Mouse (Mus musculus) retina, postnatal 7 days (tissue): Measurements from ENCODE around the gene Trim2.

Source experiments
- DNase-seq: peaks from one replicate; pipeline ENCODE4 v3.0.0-alpha.2; 2012; ENCODE audit warnings: low read depth, low spot score

The Trim2 gene

DNA sequence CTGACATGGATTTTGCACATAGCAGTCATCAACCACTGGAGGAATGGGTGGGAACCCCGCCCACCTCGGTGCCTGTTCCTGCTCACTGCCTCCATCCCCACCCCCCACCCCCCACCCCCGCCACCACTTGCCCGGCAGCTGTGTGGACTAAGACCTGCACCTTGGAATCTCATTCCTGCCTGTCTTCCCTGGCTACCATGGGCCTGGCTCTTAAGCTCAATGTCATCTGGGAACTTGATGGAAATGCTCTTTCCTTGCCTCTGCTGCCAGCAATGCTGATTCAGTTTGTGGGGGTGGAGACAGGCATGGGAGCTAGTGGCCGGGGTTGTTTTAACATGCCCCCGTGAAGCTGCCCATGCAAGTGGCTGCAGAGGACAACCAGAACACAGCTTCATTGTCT is 17.3 kb upstream of the Trim2 start:
- no peak for DNase-seq

DNA sequence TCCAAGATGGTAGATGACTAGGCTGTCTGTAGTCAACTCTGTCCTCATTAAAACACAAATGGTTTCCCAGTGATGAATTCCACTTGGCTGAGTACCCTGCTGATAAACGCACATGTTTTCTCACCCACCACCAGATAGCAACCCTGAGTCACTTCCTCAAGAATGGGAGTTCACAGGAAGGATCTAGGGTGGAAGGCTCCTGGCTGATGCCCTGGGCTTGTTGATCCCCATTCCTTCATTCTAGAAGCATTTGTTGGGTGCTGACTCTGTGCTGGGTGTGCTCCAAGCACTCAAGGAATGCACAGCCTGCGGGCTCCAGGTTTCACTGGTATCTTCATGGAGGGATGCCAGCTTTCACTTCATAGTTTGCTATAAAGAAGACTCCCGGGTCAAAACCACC is 12.8 kb upstream of the Trim2 start:
- DNase-seq: no peak

- DNase-seq: no peak
Measured at GRCm38 (mm10) chr3:84318865-84319264, 12.2 kb upstream of the Trim2 start.

DNA sequence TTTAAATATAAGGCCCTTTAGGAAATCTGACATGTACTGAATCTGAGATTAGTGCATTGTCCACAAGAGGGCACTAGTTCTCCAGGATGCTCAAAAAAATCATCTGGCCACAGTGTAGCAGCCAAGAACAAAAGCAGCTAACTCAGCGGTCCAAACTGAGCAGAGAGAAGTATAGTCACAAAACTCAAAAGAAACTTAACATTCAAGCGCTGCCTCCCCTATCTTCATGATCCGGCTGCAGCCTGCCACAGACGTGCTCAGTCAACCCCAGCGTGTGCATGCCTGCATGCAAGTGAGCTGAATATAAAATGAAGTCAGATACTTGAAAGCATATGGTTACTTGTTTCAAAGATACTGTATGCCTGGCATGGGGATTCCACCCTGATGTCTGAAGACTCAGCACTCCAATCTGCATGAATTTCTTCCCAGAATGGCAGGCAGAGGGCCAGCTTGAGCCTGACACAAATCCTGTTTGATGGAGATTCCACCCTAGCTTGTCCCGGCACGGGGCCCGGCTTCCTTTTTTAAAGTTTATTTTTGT is 8.0 kb upstream of the Trim2 start:
- DNase-seq: no peak

- no peak for DNase-seq
Measured at GRCm38 (mm10) chr3:84313801-84314541, 7.3 kb upstream of the Trim2 start.

- DNase-seq: peak; percentile 69
Measured at GRCm38 (mm10) chr3:84313003-84313800, 6.5 kb upstream of the Trim2 start.

GRCm38 (mm10) chr3:84312326-84312725 is 5.6 kb upstream of the Trim2 start:
- DNase-seq: no peak

DNA sequence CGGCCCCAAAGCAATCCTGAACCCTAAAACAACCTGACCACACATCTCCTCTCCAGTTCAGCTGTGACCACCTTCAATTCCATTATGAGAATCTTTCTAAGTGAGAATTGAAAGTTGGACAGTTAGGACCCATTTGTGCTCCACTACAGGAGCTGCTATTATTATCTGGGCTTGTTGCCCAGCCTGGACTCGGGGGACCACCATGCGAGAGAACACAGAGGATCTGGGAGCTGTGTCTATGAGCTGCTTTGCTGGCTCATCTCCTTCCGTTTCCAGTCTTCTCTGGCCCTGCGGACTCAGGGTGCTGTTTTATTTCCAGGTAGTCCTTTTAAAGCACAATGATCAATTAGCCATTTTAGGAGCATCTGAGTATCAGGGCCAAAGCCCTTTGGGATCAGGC is 839 bp upstream of the Trim2 start:
- no peak for DNase-seq

DNA sequence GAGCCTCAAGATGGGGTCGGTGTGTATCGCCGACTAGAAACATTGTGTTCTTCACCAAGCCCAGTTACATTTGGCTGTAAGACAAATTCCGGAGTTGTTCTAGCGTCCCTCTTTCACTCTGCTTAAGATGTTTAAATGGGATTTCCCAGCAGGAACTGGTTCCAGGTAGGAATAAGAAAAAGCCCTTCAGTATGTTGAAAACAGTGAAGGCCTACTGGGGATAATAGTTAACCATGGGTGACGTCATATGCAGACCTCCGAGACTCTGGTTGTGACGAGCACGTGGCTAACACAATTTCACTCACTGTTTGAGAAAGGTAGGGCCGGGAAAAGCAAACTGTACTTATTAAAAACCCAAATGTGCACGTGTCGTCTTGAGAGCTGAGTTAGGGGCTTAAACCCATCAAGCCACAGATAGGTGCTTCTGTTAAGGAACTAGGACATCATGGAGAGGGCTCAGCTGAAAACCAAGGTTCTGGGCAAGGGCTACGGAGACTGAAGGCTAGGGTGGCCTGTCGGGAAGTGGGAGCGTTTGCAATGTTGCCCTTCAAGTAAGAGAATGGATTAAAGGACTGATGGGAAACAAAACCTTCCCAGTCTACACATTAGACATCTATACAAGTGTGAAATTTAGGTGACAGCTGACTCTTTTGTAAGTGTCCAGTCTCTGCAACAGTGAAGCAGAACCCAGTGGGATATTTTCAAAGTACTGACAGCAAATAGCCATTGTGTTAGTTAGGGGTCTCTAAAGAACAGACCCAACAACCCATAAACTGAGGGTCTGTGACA is 761 bp downstream of the Trim2 start:
- DNase-seq: no peak

GRCm38 (mm10) chr3:84305010-84305692 is 1.5 kb downstream of the Trim2 start:
- peak; percentile 27 for DNase-seq

DNA sequence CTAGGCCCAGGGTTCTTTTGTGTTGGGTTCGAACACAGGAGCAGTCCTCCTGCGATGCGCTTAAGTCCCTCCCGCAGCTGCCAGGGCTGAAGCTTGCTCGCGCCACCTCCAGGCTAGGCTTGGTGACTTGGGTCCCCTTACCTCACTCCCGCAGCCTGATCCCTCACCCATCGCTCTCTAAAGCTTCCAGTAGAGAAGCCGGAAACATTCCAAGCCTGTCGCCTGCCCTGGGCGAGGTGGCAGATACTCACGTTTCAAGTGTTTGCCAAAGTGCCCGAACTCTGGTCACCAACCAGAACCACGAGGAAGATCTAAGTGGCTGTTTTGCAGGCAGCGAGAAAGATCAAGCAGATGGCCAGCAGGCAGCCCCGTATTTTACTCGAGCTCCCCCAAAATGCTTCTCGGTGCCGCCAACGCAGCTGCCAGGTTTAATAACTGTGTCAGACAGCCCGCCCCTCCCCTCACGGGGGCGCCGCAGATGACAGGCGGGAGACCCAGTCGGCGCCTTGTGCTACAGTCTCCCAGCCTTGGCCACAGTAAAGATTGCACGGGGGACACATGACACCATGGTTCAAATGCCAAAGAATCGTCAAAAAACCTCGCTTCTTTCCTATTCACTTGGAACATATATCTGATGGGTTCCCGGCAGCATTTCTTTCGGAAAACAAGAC is 2.2 kb downstream of the Trim2 start:
- DNase-seq: peak; percentile 32

DNA sequence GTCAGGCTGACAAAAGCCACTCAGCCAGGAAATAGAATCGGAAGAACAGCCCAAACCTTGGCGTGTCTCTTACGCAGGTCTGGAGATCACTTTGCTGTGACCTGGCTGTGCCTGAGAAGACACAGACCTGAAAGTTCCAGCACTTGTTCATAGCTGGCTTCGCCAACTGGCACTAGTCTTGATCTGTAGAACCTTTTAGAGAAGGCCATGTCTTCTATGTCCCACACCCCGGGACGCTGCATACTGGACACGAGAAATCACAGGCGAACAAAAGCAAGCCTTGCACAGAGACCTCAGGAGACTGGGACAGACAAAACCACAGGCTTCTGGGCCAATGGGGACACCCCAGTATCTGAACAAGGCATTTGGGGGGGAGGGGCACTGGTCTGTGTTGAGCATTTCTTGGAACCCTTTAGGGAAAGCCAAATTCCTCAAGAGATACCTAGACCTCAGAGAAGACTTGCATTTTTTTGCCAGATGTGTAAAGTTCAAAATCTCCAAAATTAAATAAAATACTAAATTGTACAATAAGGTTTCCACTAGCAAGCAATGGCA is 3.2 kb downstream of the Trim2 start:
- DNase-seq: no peak

- peak; percentile 36 for DNase-seq
Measured at GRCm38 (mm10) chr3:84302273-84302672, 4.4 kb downstream of the Trim2 start.

DNA sequence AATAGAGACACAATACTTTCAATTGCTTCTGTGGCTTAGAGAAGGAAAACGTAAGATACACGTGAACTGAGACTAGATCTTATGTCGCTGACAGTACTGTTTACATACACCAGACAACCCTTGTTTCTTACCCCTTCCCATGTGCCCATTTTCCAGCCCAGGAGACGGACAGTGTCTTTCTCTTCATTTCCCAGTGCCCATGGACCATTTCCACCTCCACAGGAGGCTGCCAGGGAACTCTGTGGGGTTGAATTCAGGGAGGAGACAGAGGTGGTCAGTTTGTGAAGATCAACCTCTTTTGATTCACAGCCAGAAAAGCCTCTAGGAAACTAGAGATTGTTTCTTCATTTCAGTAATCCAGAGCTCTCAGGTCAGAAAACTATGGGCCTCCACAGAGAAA is 5.0 kb downstream of the Trim2 start:
- no peak for DNase-seq

- no peak for DNase-seq
Measured at GRCm38 (mm10) chr3:84298186-84298585, 8.5 kb downstream of the Trim2 start.

DNA sequence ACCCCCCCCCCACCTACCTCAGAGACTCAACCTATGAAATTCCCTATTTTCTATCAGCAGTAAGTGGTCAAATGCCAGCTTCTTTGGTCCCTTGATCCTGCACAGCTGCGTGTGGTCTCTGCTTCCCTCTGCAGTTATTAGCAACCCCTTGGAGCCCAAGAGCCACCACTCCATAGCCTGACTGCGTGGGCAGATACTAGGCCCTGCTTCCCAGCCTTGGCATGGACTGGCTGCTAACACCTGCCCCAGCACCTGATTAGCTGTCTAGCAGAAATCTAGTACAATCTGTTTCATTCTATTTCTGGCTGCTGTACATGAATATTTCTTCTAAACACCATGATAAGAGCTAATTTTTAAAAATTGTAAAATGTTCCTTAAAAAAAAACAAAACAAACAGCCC is 10.0 kb downstream of the Trim2 start:
- no peak for DNase-seq

- DNase-seq: no peak
Measured at GRCm38 (mm10) chr3:84294734-84295133, 11.9 kb downstream of the Trim2 start.

- DNase-seq: no peak
Measured at GRCm38 (mm10) chr3:84293666-84294595, 12.7 kb downstream of the Trim2 start.

DNA sequence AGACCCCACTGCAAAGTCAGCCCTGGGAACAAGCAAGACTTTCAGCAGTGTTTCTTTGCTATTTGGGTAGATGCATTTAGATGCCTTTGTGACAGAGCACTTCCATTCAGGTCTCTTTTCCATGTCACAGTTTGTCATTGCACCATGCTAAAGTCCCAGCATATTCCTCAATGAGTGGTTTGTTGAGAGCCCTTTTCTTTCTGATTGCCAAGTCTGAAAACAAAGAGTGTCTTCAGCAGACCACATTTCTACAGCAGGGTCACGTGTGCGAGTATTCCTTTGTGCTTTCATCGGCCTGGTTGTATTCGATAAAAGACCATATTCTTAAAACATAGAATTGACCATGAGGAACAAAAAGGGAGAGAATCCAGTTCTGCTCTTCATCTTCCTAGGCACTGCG is 14.4 kb downstream of the Trim2 start:
- no peak for DNase-seq
